Mouse (Mus musculus): Measurements from ENCODE around the gene Pdlim7. TPM values are rescaled to one million over a fixed set of nuclear protein-coding genes. Genes with fewer than 3 reads are reported as not detected.

Pdlim7 gene
- polyA plus RNA-seq, 1 experiment = 77.3 TPM

GRCm38 (mm10) chr13:55523278-55523677, 9.8 kb upstream of the Pdlim7 start:
- 64% methylated on average over 17 of the region's 17 CpGs for WGBS
- DNase-seq (ENCODE audit: low read depth, low spot score) = no peak

GRCm38 (mm10) chr13:55522730-55523129, 9.3 kb upstream of the Pdlim7 start:
- WGBS = 67% methylated on average over 8 of the region's 8 CpGs
- no peak for DNase-seq (ENCODE audit: low read depth, low spot score)

- WGBS = 64% methylated on average over 4 of the region's 4 CpGs
These were observed 6.1 kb upstream of the Pdlim7 start for GRCm38 (mm10) chr13:55519606-55520005.

GRCm38 (mm10) chr13:55516955-55517354, 3.5 kb upstream of the Pdlim7 start:
- WGBS = 3% methylated on average over 5 of the region's 5 CpGs

More at GRCm38 (mm10) chr13:55519606-55520005, 6.1 kb upstream of the Pdlim7 start:
- DNase-seq (ENCODE audit: low read depth, low spot score) = no peak

GRCm38 (mm10) chr13:55513828-55514227, 352 bp upstream of the Pdlim7 start:
- WGBS = 33% methylated on average over 9 of the region's 9 CpGs

More at GRCm38 (mm10) chr13:55516955-55517354, 3.5 kb upstream of the Pdlim7 start:
- peak; percentile 72 for DNase-seq (ENCODE audit: low read depth, low spot score)

GRCm38 (mm10) chr13:55512379-55513031, 971 bp downstream of the Pdlim7 start:
- WGBS = 3% methylated on average over 25 of the region's 25 CpGs
- no peak for DNase-seq (ENCODE audit: low read depth, low spot score)

More at GRCm38 (mm10) chr13:55513828-55514227, 352 bp upstream of the Pdlim7 start:
- no peak for DNase-seq (ENCODE audit: low read depth, low spot score)

- WGBS = 44% methylated on average over 5 of the region's 5 CpGs
- DNase-seq (ENCODE audit: low read depth, low spot score) = no peak
These were observed 2.0 kb downstream of the Pdlim7 start for GRCm38 (mm10) chr13:55511492-55511861.

GRCm38 (mm10) chr13:55510668-55511491, 2.6 kb downstream of the Pdlim7 start:
- WGBS = 45% methylated on average over 6 of the region's 6 CpGs
- no peak for DNase-seq (ENCODE audit: low read depth, low spot score)

GRCm38 (mm10) chr13:55510332-55510667, 3.2 kb downstream of the Pdlim7 start:
- no peak for DNase-seq (ENCODE audit: low read depth, low spot score)
- WGBS = 54% methylated on average over 3 of the region's 3 CpGs

- no peak for DNase-seq (ENCODE audit: low read depth, low spot score)
- WGBS = 94% methylated on average over 10 of the region's 10 CpGs
These were observed 4.9 kb downstream of the Pdlim7 start for GRCm38 (mm10) chr13:55508531-55508930.

- DNase-seq (ENCODE audit: low read depth, low spot score) = no peak
- WGBS = 77% methylated on average over 11 of the region's 11 CpGs
These were observed 5.6 kb downstream of the Pdlim7 start for GRCm38 (mm10) chr13:55507877-55508276.

- 81% methylated on average over 10 of the region's 10 CpGs for WGBS
- no peak for DNase-seq (ENCODE audit: low read depth, low spot score)
These were observed 6.8 kb downstream of the Pdlim7 start for GRCm38 (mm10) chr13:55506697-55507096.

- no peak for DNase-seq (ENCODE audit: low read depth, low spot score)
- 86% methylated on average over 9 of the region's 9 CpGs for WGBS
These were observed 7.7 kb downstream of the Pdlim7 start for GRCm38 (mm10) chr13:55505810-55506209.

- DNase-seq (ENCODE audit: low read depth, low spot score) = no peak
- WGBS = 84% methylated on average over 5 of the region's 5 CpGs
These were observed 9.1 kb downstream of the Pdlim7 start for GRCm38 (mm10) chr13:55504390-55504789.

GRCm38 (mm10) chr13:55502405-55502804, 11.1 kb downstream of the Pdlim7 start:
- DNase-seq (ENCODE audit: low read depth, low spot score) = no peak
- 75% methylated on average over 8 of the region's 8 CpGs for WGBS

- no peak for DNase-seq (ENCODE audit: low read depth, low spot score)
- 72% methylated on average over 10 of the region's 10 CpGs for WGBS
These were observed 12.9 kb downstream of the Pdlim7 start for GRCm38 (mm10) chr13:55500575-55500974.

GRCm38 (mm10) chr13:55498906-55499305, 14.6 kb downstream of the Pdlim7 start:
- WGBS = 63% methylated on average over 11 of the region's 11 CpGs
- DNase-seq (ENCODE audit: low read depth, low spot score) = no peak

GRCm38 (mm10) chr13:55496661-55497060, 16.8 kb downstream of the Pdlim7 start:
- WGBS = 20% methylated on average over 6 of the region's 6 CpGs
- no peak for DNase-seq (ENCODE audit: low read depth, low spot score)

- 43% methylated on average over 4 of the region's 4 CpGs for WGBS
- no peak for DNase-seq (ENCODE audit: low read depth, low spot score)
These were observed 17.8 kb downstream of the Pdlim7 start for GRCm38 (mm10) chr13:55495702-55496101.

GRCm38 (mm10) chr13:55494883-55495621, 18.4 kb downstream of the Pdlim7 start:
- no peak for DNase-seq (ENCODE audit: low read depth, low spot score)
- WGBS = 10% methylated on average over 18 of the region's 18 CpGs
